Mouse (Mus musculus) mesoderm, embryonic 11.5 days (tissue): Measurements from ENCODE around the gene Olfr669.
"Not testable (repeated sequence)": the region's sequence is repeated elsewhere in the genome, so short reads cannot be mapped to it uniquely, and the experiment has no call there.

Source experiments
- DNase-seq: peaks from one replicate; pipeline ENCODE4 v3.0.0-alpha.2; 2012; ENCODE audit warnings: low read depth, low spot score

Olfr669 gene

DNA sequence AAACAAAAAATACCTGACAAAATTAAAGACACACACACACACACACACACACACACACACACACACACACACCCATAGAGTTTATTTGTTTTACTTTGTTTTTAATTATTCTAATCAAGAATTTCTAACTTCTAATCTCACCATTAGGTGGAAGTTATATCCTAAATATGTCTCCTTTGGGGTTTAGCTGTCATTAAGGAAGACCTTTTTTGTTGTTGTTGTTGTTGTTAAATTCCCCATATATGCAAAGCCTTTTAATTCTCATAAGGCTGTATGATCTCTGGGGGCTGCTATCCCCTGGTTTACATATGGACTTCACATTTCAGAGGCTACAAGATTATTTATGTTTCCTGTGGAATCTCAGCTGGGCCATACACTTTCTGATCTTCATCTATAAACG, at the start of gene Olfr669:
Gene Olfr669, plus strand, starts transcription at position 301 of the 400 bp plus-strand sequence.
- DNase-seq = no peak

DNA sequence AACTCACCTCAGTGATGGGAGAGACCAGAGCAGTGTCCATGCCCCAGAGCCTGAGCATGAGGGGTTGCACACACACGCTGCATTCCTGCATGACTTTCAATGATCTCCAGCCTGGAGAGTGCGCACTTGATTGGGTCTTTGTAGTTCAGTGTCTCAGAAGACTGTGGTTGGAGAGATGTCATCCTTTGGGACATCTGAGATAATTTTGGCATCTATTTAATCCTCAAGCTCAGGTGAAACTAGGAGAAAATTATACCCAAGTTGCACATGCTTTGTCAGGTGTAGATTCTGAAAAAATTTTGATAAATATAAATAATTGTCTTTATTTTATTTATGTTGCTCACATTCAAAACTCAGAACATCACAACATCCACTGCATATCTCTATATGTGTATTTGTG, 38.2 kb upstream of the Olfr669 start, which contains the start of gene Olfr666:
Gene Olfr666, minus strand, starts transcription at position 101 of the 400 bp plus-strand sequence.
- no peak for DNase-seq

DNA sequence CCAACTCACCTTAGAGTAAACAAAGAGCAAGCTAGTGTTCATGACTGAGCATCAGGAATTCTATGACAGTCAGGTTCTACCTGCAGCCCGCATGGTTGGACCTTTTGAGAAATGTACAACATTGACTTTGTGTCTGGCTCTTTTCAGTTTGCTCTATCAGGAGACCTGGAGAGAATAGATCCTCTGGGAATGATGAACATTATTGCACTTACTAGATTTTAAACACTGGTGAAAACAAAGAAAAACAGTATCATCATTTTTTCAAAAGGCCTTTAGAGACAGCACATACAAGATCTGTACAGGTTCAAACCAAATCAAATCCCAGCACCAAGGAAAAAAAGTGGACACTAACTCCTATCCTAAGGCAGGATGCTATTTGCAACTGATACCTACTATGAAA, 12.7 kb upstream of the Olfr669 start, which contains the start of gene Olfr667:
Gene Olfr667, minus strand, starts transcription at position 101 of the 400 bp plus-strand sequence.
- DNase-seq = no peak

DNA sequence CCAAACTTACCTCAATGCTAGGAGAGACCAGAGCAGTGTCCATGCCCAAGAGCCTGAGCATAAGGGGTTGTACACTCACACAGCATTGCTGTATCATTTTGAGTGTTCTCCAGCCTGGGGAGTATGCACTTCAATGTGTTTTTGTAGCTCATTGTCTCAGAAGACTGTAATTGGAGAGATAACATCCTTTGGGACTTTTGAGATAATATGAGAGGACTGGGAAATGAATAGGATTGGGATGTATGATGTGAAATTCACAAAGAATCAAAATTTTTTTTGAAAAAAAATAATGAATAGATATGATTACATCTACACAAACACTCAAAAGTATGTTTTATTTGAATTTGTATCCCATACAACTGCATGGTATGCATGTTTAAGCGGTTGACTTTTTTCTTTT, 6.1 kb upstream of the Olfr669 start, which contains the start of gene Olfr668:
Gene Olfr668, minus strand, starts transcription at position 101 of the 400 bp plus-strand sequence.
- DNase-seq = no peak

DNA sequence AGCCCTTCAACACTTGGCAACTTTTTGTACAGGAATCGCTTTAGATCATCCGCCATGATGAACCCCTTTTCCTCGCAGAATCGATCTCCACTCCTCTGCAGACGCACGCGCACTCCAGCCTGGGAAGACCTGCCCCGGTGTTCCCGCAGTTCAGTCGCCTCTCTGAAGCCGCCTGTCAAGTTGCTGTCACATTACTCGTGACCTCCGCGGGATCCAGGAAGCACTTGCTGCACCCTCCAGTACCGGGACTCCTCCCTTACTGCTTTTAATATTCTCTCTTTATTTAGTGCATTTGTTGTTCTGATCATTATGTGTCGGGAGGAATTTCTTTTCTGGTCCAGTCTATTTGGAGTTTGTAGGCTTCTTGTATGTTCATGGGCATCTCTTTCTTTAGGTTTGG, 16.2 kb downstream of the Olfr669 start:
- not testable (repeated sequence) for DNase-seq

DNA sequence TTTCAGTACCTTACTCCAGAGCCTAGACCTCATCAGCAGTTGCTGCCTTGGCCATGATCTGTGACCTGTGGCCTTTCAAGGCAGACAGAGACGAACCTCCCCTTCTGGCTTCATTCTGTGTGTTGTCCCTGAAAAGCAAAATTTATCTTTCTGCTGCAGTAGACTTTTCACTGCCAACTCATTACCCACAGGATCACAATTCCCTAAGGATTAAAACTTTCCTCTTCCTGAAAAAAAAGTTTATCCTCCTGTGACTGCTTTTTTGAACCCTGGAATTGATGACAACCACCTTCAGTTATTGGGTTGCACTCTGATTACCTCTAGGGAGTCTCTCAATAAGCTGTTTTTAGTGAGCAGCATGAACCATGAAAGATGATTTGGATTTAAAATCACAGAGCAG, 28.5 kb downstream of the Olfr669 start, which contains the start of gene Olfr670:
Gene Olfr670, minus strand, starts transcription at position 101 of the 400 bp plus-strand sequence.
- no peak for DNase-seq

DNA sequence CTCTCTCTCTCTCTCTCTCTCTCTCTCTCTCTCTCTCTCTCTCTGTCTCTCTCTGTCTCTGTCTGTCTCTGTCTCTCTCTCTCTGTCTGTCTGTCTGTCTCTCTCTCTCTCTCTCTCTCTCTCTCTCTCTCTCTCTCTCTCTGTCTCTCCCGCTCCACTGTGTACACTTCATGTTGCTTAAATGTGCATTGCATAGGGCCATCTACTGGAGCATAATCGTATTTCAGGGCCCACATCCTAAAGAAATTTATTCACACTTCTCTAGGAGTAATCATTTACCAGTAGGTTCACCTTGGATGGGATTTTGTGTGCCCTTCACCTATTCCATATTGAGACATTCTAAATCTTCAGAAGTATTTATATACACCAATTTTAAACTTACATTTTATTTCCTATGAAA, 38.5 kb downstream of the Olfr669 start:
- not testable (repeated sequence) for DNase-seq

DNA sequence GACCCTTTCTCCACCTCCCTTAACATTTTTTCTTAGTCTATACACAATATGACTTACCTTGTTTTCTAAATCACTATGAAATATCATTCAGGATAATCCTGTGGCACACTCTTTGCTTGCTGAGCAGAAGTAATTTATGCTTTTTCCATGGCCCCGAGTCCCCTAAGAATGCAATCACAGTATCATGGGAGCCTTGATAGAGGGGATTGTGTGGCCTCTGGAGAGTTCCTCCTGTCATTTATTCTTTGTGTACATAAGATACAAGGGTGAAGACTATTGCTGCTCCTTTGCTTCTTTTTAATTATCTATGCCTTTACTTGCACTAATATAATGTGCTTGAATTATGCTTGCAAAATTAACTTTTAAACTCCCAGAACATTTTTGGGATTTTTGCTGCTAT, 45.0 kb downstream of the Olfr669 start, which contains the start of gene Olfr671:
Gene Olfr671, minus strand, starts transcription at position 101 of the 400 bp plus-strand sequence.
- no peak for DNase-seq
